Mouse (Mus musculus) MEL (cell line): ENCODE data around the gene Dusp10. TPM values are rescaled to one million over a fixed set of nuclear protein-coding genes. Genes with fewer than 3 reads are reported as not detected.

Source experiments
- DNase-seq: peaks from one replicate; pipeline ENCODE4 v3.0.0; 2011; ENCODE audit warnings: low read depth, low spot score
- H3K27ac ChIP-seq: 2 replicates; pipeline ENCODE4 v1.5.1; 2012; ENCODE audit warnings: low read depth, mild to moderate bottlenecking, control low read depth, low read length, moderate library complexity; ENCODE audit not compliant: control insufficient read depth
- H3K27me3 ChIP-seq, 2 experiments: fragments of 150-350 bp in 1 of 2; sonication (generic) in 1 of 2; 2 replicates each; pipeline ENCODE4 v1.6.1; 2012; ENCODE audit warnings: low read length in 2 of 2, mild to moderate bottlenecking in 2 of 2, improper control_type of control experiment in 1 of 2, moderate library complexity in 1 of 2; ENCODE audit not compliant: insufficient read depth in 2 of 2, control insufficient read depth in 1 of 2
- H3K36me3 ChIP-seq, 2 experiments: 2 replicates each; pipeline ENCODE4 v1.6.1; 2012 to 2014; ENCODE audit warnings: low read length in 2 of 2, improper control_type of control experiment in 1 of 2, inconsistent platforms in 1 of 2, mild to moderate bottlenecking in 1 of 2; ENCODE audit not compliant: insufficient read depth in 2 of 2, control insufficient read depth in 1 of 2
- H3K4me1 ChIP-seq, 2 experiments: fragments of 150-350 bp in 1 of 2; sonication (generic) in 1 of 2; 2 replicates each; pipeline ENCODE4 v1.6.1; 2012; ENCODE audit warnings: low read length in 2 of 2, improper control_type of control experiment in 1 of 2, mild to moderate bottlenecking in 1 of 2; ENCODE audit not compliant: insufficient read depth in 2 of 2, control insufficient read depth in 1 of 2
- H3K4me3 ChIP-seq, 2 experiments: fragments of 150-350 bp in 1 of 2; sonication (generic) in 1 of 2; 2 replicates each; pipeline ENCODE4 v1.5.1; 2012; ENCODE audit warnings: low read depth in 2 of 2, low read length in 2 of 2, mild to moderate bottlenecking in 2 of 2, moderate library complexity in 2 of 2, control low read depth in 1 of 2, improper control_type of control experiment in 1 of 2; ENCODE audit not compliant: control insufficient read depth in 1 of 2, insufficient read depth in 1 of 2
- H3K79me2 ChIP-seq: 2 replicates; pipeline ENCODE4 v1.6.1; 2012; ENCODE audit warnings: mild to moderate bottlenecking, low read length, moderate library complexity; ENCODE audit not compliant: control insufficient read depth, poor library complexity, insufficient read depth
- H3K9ac ChIP-seq: 2 replicates; pipeline ENCODE4 v1.6.1; 2012; ENCODE audit warnings: low read depth, mild to moderate bottlenecking, control low read depth, low read length, moderate library complexity; ENCODE audit not compliant: control insufficient read depth, poor library complexity, severe bottlenecking
- H3K9me3 ChIP-seq: fragments of 150-350 bp; sonication (generic); replicated peaks from 2 replicates; pipeline ENCODE4 v1.6.1; 2012; ENCODE audit warnings: mild to moderate bottlenecking, low read length, improper control_type of control experiment, moderate library complexity; ENCODE audit not compliant: insufficient read depth
- CTCF ChIP-seq, 3 experiments: IDR thresholded peaks in 2 of 3; conservative IDR thresholded peaks in 1 of 3; 2 replicates each; pipeline ENCODE4 v1.5.1; 2011 to 2012; ENCODE audit warnings: low read length in 3 of 3, low read depth in 2 of 3, mild to moderate bottlenecking in 2 of 3, improper control_type of control experiment in 1 of 3, inconsistent platforms in 1 of 3, mixed read lengths in 1 of 3, moderate library complexity in 1 of 3; ENCODE audit not compliant: control insufficient read depth in 1 of 3, insufficient read depth in 1 of 3, poor library complexity in 1 of 3, severe bottlenecking in 1 of 3
- E2F4 ChIP-seq: IDR thresholded peaks from 2 replicates; pipeline ENCODE4 v1.6.1; 2011; ENCODE audit warnings: low read depth, low read length, improper control_type of control experiment, borderline replicate concordance
- ELF1 ChIP-seq: IDR thresholded peaks from 2 replicates; pipeline ENCODE4 v1.6.1; 2014; ENCODE audit warnings: low read depth, mild to moderate bottlenecking, inconsistent platforms, low read length, improper control_type of control experiment, moderate library complexity
- GABPA ChIP-seq: IDR thresholded peaks from 2 replicates; pipeline ENCODE4 v1.6.1; 2012; ENCODE audit warnings: low read depth, mild to moderate bottlenecking, inconsistent platforms, low read length, improper control_type of control experiment, moderate library complexity
- HCFC1 ChIP-seq: IDR thresholded peaks from 2 replicates; pipeline ENCODE4 v1.6.1; 2012; ENCODE audit warnings: low read depth, mild to moderate bottlenecking, inconsistent platforms, low read length, improper control_type of control experiment, moderate library complexity
- JUND ChIP-seq: IDR thresholded peaks from 2 replicates; pipeline ENCODE4 v1.6.1; 2011; ENCODE audit warnings: low read depth, mild to moderate bottlenecking, improper control_type of control experiment, low read length
- MAFK ChIP-seq: IDR thresholded peaks from 2 replicates; pipeline ENCODE4 v1.6.1; 2011; ENCODE audit warnings: low read depth, mild to moderate bottlenecking, low read length, improper control_type of control experiment, borderline replicate concordance
- MAZ ChIP-seq: IDR thresholded peaks from 2 replicates; pipeline ENCODE4 v1.6.1; 2012; ENCODE audit warnings: low read depth, mild to moderate bottlenecking, inconsistent platforms, low read length, improper control_type of control experiment
- MEF2A ChIP-seq: IDR thresholded peaks from 2 replicates; pipeline ENCODE4 v1.6.1; 2014; ENCODE audit warnings: low read depth, mild to moderate bottlenecking, inconsistent platforms, low read length, improper control_type of control experiment; ENCODE audit not compliant: poor library complexity, insufficient replicate concordance, severe bottlenecking; ENCODE audit errors: extremely low read depth
- MXI1 ChIP-seq: IDR thresholded peaks from 2 replicates; pipeline ENCODE4 v1.6.1; 2011; ENCODE audit warnings: mild to moderate bottlenecking, low read depth, low read length, improper control_type of control experiment
- MYB ChIP-seq: IDR thresholded peaks from 2 replicates; pipeline ENCODE4 v1.6.1; 2011; ENCODE audit warnings: mild to moderate bottlenecking, low read depth, low read length, improper control_type of control experiment
- NELFE ChIP-seq: IDR thresholded peaks from 2 replicates; pipeline ENCODE4 v1.6.1; 2011; ENCODE audit warnings: low read depth, low read length, improper control_type of control experiment
- NRF1 ChIP-seq: IDR thresholded peaks from 2 replicates; pipeline ENCODE4 v1.6.1; 2014; ENCODE audit warnings: low read depth, mild to moderate bottlenecking, inconsistent platforms, low read length, improper control_type of control experiment, moderate library complexity; ENCODE audit not compliant: poor library complexity, insufficient read depth, severe bottlenecking
- POLR2A ChIP-seq, 2 experiments: IDR thresholded peaks; 2 replicates each; pipeline ENCODE4 v1.6.1; 2011 to 2012; ENCODE audit warnings: low read length in 2 of 2, mild to moderate bottlenecking in 2 of 2, control low read depth in 1 of 2, improper control_type of control experiment in 1 of 2, low read depth in 1 of 2, moderate library complexity in 1 of 2; ENCODE audit not compliant: control insufficient read depth in 1 of 2, insufficient read depth in 1 of 2, poor library complexity in 1 of 2
- POLR2AphosphoS5 ChIP-seq: IDR thresholded peaks from 2 replicates; pipeline ENCODE4 v1.6.1; 2012; ENCODE audit warnings: low read depth, borderline replicate concordance, mild to moderate bottlenecking, inconsistent platforms, low read length, moderate library complexity, mixed read lengths
- RAD21 ChIP-seq: IDR thresholded peaks from 2 replicates; pipeline ENCODE4 v1.6.1; 2011; ENCODE audit warnings: mild to moderate bottlenecking, low read depth, low read length, improper control_type of control experiment
- SIN3A ChIP-seq: IDR thresholded peaks from 2 replicates; pipeline ENCODE4 v1.6.1; 2012; ENCODE audit warnings: low read length, improper control_type of control experiment, inconsistent platforms
- ZKSCAN1 ChIP-seq: IDR thresholded peaks from 2 replicates; pipeline ENCODE4 v1.6.1; 2012; ENCODE audit warnings: low read depth, mild to moderate bottlenecking, inconsistent platforms, low read length, improper control_type of control experiment, moderate library complexity
- ZNF384 ChIP-seq: IDR thresholded peaks from 2 replicates; pipeline ENCODE4 v1.6.1; 2012; ENCODE audit warnings: low read depth, mild to moderate bottlenecking, inconsistent platforms, low read length, improper control_type of control experiment
- polyA plus RNA-seq, 2 experiments: library from polyadenylated mRNA; stranded (reverse) in 1 of 2; unstranded in 1 of 2; fragments of >175 nt in 1 of 2; fragments of >200 nt in 1 of 2; gene quantifications; 2 replicates each; pipeline versions ENCODE4 v1.2.1 to v1.2.4; 2012; ENCODE audit warnings: low replicate concordance in 2 of 2, low read depth in 1 of 2; ENCODE audit not compliant: insufficient read length in 2 of 2, insufficient read depth in 1 of 2, missing spikeins in 1 of 2
- total RNA-seq: library from RNA; depleted of rRNA; stranded (reverse); fragments of 300-350 nt; gene quantifications from 2 replicates; pipeline ENCODE4 v1.2.3, GENCODE M21; 2012

Gene Dusp10
- total and polyA plus RNA-seq, 3 experiments, result 1.4 to 2.3 TPM; not detected in 1

DNA sequence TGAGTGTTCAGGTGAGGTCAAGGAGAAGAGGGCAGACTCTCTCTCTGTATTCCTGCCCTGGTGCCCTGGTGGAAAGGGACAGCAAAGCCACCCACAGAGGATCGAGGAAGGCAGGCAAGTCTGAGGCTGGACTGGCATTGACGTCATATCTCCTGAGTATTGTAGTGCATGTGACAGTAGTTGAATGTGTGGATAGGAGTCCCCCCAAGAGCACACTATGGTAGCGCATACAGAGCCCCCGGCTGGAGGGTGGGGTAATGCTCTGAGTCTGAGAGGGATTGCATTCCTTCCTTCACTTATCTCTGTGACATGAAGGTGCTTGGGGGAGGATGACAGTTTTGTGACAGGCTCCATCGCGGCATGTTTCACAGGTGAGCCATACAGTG is 6.6 kb downstream of the Dusp10 start:
- peaks cover 0 to 7% of the 10 kb centered on the region in 2 experiments; a peak in 2 of 4 replicates for H3K36me3 ChIP-seq
- no peak overlapping the region for H3K27ac ChIP-seq
- no peak overlapping the region for H3K4me3 ChIP-seq
- TF ChIP-seq MXI1 (no peak), GABPA (no peak), MEF2A (no peak), ELF1 (no peak)
- DNase-seq, result no peak
- no peaks in the 10 kb centered on the region; a peak in 1 of 4 replicates for H3K27me3 ChIP-seq
- H3K79me2 ChIP-seq, result no peaks in the 10 kb centered on the region
- H3K9ac ChIP-seq, result no peak overlapping the region
- H3K9me3 ChIP-seq, result no peaks in the 10 kb centered on the region
- H3K4me1 ChIP-seq, result peaks cover 1 to 12% of the 10 kb centered on the region in 2 experiments; a peak in 3 of 4 replicates

DNA sequence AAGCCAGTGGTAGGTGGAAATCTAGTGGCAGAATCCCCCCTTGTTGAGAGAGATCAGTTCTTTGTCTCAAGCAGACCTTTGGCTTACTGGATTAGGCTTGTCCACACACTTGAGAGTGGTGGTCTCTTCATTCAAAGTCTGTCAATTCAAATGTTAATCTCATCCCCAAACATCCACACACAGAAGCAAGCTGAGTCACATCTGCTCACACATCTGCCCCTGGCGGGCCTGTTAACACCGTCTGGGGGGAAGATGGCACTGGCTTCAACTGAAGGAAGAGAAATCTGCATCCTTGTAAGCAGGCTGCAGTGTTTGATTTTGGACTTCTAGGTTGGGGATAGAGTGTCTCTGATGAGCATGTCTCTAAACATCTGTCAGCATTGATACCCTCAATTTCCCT is 10.9 kb downstream of the Dusp10 start:
- no peak for DNase-seq
- Histone ChIP-seq H3K4me1 (no peaks in the 10 kb centered on the region), H3K27me3 (no peaks in the 10 kb centered on the region; a peak in 1 of 4 replicates), H3K4me3 (no peak overlapping the region), H3K9me3 (no peaks in the 10 kb centered on the region), H3K27ac (no peak overlapping the region), H3K36me3 (no peaks in the 10 kb centered on the region), H3K79me2 (no peaks in the 10 kb centered on the region), H3K9ac (no peak overlapping the region)
- TF ChIP-seq NELFE, result no peak
- TF ChIP-seq JUND, result no peak
- TF ChIP-seq MAFK, result no peak
- no peak for TF ChIP-seq POLR2AphosphoS5
- no peak for TF ChIP-seq E2F4
- no peak for TF ChIP-seq HCFC1
- TF ChIP-seq RAD21, result no peak
- no peak for TF ChIP-seq SIN3A
- TF ChIP-seq ZKSCAN1, result no peak
- no peak for TF ChIP-seq POLR2A (IDR thresholded peaks at IDR 0.05; ENCODE audit: control insufficient read depth in 1 of 2, insufficient read depth in 1 of 2, low read depth in 1 of 2, low read length in 2 of 2, poor library complexity in 1 of 2)
- TF ChIP-seq GABPA, result no peak
- no peak for TF ChIP-seq NRF1
- no peak for TF ChIP-seq ZNF384
- TF ChIP-seq MYB, result no peak
- TF ChIP-seq ELF1, result no peak
- TF ChIP-seq MAZ, result no peak
- no peak for TF ChIP-seq CTCF (IDR thresholded peaks at IDR 0.05 in 2 of 3, conservative IDR thresholded peaks at IDR 0.05 in 1 of 3; ENCODE audit: control insufficient read depth in 1 of 3, insufficient read depth in 1 of 3, low read depth in 2 of 3, low read length in 3 of 3, poor library complexity in 1 of 3, severe bottlenecking in 1 of 3)
